Mouse (Mus musculus) neural tube, embryonic 14.5 days (tissue): ENCODE data around the gene Vps36. TPM values are rescaled to one million over a fixed set of nuclear protein-coding genes. Genes with fewer than 3 reads are reported as not detected.

ENCODE experiments used
- ATAC-seq: fragments of 200-750 bp; cut with Nextera tagmentation; 2 replicates; pipeline ENCODE4 v1.8.0; 2017; ENCODE audit warnings: low read depth, mild to moderate bottlenecking, moderate TSS enrichment, moderate library complexity
- H3K27ac ChIP-seq: fragments of 300-500 bp; sonication (generic); 2 replicates; pipeline ENCODE4 v1.5.1; 2014; ENCODE audit warnings: low read depth, mild to moderate bottlenecking, control low read depth, low read length, moderate library complexity, mixed read lengths
- H3K27me3 ChIP-seq: fragments of 300-500 bp; sonication (generic); 2 replicates; pipeline ENCODE4 v1.6.1; 2014; ENCODE audit warnings: low read length; ENCODE audit not compliant: control insufficient read depth, insufficient read depth
- H3K36me3 ChIP-seq: fragments of 300-500 bp; sonication (generic); 2 replicates; pipeline ENCODE4 v1.6.1; 2014; ENCODE audit warnings: low read length, mixed read lengths; ENCODE audit not compliant: control insufficient read depth, insufficient read depth
- H3K4me1 ChIP-seq: fragments of 300-500 bp; sonication (generic); 2 replicates; pipeline ENCODE4 v1.6.1; 2014; ENCODE audit warnings: low read length; ENCODE audit not compliant: control insufficient read depth, insufficient read depth
- H3K4me2 ChIP-seq: fragments of 300-500 bp; sonication (generic); 2 replicates; pipeline ENCODE4 v1.6.1; 2014; ENCODE audit warnings: mild to moderate bottlenecking, low read depth, low read length, control low read depth
- H3K4me3 ChIP-seq: fragments of 300-500 bp; sonication (generic); 2 replicates; pipeline ENCODE4 v1.5.1; 2014; ENCODE audit warnings: low read depth, low read length, control low read depth, mixed read lengths
- H3K9ac ChIP-seq: fragments of 300-500 bp; sonication (generic); replicated peaks from 2 replicates; pipeline ENCODE4 v1.6.1; 2014; ENCODE audit warnings: low read depth, mild to moderate bottlenecking, control low read depth, low read length, mixed read lengths
- H3K9me3 ChIP-seq: fragments of 300-500 bp; sonication (generic); 2 replicates; pipeline ENCODE4 v1.6.1; 2016; ENCODE audit warnings: low read length; ENCODE audit not compliant: control insufficient read depth
- WGBS: fragments of 180-500 bp; shearing (Covaris S2); extraction: QIAGEN DNeasy Blood & Tissue Kit; methylation state at CpG from one replicate; pipeline ENCODE4 v1.1.7; 2014; 5-methylcytosine and 5-hydroxymethylcytosine counted together
- polyA plus RNA-seq: library from polyadenylated mRNA; unstranded; fragments of >200 nt; fragmentation: Nextera tagmentation; extraction: Ambion mirVana; gene quantifications from 2 replicates; pipeline ENCODE4 v1.2.1, GENCODE M21; 2014

Gene Vps36
- polyA plus RNA-seq, 1 experiment from 2014 or later = 47.8 TPM

DNA sequence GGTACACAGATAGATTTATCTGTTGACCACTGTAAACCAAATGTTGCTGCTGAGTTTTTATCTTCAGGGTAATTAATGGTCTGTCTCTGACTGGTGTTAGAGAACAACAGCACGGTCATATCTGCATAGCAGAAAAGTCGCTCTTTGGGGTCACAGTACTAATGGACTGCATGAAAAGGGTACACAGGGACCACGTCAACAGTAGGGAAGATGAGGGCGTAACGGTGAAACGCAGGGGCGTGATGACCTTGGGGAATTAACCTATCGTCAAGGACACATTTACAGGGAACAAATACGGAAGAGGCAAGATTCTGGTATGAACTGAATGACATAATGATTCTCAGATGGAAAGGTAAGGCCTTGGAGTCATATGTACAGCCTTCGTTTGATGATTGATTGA, 28.2 kb upstream of the Vps36 start:
- Histone ChIP-seq H3K4me2 (no peak overlapping the region), H3K4me3 (no peak overlapping the region), H3K36me3 (no peaks in the 10 kb centered on the region), H3K27ac (no peak overlapping the region), H3K27me3 (no peaks in the 10 kb centered on the region), H3K9me3 (no peaks in the 10 kb centered on the region), H3K4me1 (0 out of 2 replicates have a peak, but pooled peaks cover 3% of the 10 kb centered on the region), H3K9ac (no peak overlapping the region)
- no peak for ATAC-seq
- WGBS = 90% methylated on average over 10 of the region's 10 CpGs

DNA sequence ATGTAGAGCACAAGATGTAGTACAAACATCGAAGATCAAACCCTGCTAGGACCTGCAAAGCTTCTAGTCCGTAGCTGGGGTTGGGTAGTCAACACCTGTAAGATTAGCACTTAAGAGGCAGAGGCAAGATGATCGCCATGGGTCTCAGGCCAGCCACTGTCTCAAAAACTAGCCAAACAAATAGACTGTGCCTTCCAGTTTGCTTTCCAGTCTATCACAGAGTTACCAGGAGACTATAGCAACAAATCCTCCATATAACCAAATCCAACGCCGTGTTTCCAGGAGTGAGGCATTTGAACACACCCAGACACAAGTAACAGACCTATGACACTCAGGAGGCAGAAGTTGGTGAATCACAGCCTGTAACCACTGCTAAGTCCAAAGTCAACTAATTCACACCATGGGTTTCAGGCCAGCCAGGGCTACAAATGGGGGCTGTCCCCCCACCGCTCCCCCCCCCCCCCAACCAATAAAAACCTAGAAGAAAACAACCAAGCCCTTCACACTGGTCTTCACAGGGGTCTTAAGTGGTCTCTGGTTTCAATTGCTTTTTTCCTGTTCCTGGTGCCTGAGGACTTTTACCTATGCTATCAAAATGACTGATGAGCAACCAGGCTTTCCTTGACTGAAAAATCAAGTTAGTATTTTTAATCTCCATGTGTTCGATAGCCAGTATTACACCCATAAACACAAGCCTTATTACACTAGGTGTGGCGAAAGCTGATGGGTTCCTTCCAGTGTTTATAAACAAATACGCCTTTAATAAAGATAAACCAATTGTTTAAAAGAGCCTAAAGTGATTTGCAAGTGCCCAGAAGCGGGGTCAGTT, 27.1 kb upstream of the Vps36 start:
- Histone ChIP-seq H3K9me3 (no peaks in the 10 kb centered on the region), H3K9ac (peak overlapping the region; percentile 66), H3K27me3 (no peaks in the 10 kb centered on the region), H3K4me1 (0 out of 2 replicates have a peak, but pooled peaks cover 3% of the 10 kb centered on the region), H3K27ac (peak overlapping the region; percentile 84), H3K36me3 (no peaks in the 10 kb centered on the region), H3K4me2 (peak overlapping the region; percentile 51), H3K4me3 (peak overlapping the region; percentile 58)
- WGBS = 53% methylated on average over 10 of the region's 10 CpGs
- peak; percentile 61 for ATAC-seq

DNA sequence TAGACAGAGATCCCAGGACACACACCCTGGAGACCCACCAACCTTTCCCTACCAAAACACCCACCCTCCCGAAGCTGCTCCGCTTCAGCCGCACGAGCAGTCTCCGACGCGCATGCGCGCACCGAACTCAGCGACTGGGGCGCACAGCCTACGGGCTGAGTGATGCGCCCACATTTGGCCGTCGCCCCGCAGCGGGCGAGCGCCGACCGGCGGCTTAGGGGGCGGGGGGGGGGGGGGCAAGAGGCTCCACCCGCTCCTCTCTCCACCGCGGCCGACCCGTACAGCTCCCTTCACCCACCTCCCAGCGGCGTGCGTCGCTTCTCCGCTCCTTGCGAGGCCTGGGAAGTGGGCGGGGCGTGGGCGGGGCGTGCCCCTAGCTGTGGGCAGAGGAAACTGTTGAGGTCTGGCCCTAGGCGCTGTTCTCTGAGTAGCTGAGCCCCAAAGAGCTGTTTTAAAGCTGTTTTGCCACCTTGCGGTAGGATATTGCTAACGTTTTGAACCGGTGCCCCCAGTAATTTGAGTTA, 26.5 kb upstream of the Vps36 start, which contains the start of gene Nek3:
TSS of gene Nek3 (minus strand) at position 356 of the 524 bp plus-strand sequence.
- Histone ChIP-seq H3K36me3 (no peaks in the 10 kb centered on the region), H3K27me3 (no peaks in the 10 kb centered on the region), H3K4me2 (peak within 1 kb of the TSS; percentile 51), H3K4me1 (0 out of 2 replicates have a peak, but pooled peaks cover 3% of the 10 kb centered on the region), H3K9me3 (no peaks in the 10 kb centered on the region), H3K4me3 (peak within 1 kb of the TSS; percentile 58), H3K27ac (peak within 1 kb of the TSS; percentile 84), H3K9ac (peak within 1 kb of the TSS; percentile 66)
- WGBS = under 1% methylated on average over 37 of the region's 43 CpGs
- ATAC-seq = peak; percentile 99

DNA sequence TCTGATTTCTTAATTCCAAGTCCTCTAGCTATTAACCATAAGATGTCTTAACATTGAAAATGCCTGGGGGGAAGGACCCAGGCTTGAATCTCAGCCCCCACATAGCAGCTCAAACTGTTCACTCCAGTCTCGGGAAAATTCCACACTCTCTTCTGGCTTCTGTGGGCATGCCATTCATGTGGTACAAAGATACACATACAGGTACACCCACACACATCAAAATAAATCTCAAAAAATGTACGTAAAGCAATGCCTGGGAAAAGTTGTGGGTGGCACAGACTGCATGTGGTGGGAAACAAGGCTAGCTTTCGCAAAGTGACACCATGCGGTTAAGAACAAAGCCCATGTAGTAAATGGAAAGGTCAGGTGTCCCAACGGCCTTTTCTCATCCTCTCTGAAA, 23.4 kb upstream of the Vps36 start:
- Histone ChIP-seq H3K4me1 (0 out of 2 replicates have a peak, but pooled peaks cover 3% of the 10 kb centered on the region), H3K27ac (no peak overlapping the region), H3K27me3 (no peaks in the 10 kb centered on the region), H3K4me2 (no peak overlapping the region), H3K36me3 (no peaks in the 10 kb centered on the region), H3K9ac (no peak overlapping the region), H3K4me3 (no peak overlapping the region), H3K9me3 (no peaks in the 10 kb centered on the region)
- no peak for ATAC-seq
- 89% methylated on average over 5 of the region's 5 CpGs for WGBS

DNA sequence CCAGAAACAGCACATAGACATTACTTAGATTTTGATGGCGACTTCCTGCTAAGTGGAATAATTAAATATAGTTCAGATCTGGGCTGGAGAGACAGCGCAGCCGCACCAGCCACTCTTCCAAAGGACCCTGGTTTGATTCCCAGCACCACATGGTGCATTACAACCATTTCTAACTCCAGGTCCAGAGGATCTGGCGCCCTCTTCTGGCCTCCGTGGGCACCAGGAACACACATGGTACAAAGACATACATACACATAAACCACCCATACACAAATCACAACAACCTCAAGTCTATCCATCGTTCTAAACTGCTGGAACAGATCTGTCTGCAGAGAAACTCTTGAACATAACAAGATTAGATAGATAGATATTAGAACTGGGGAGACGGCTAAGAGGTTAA, 16.6 kb upstream of the Vps36 start:
- Histone ChIP-seq H3K4me3 (no peak overlapping the region), H3K4me2 (no peak overlapping the region), H3K9me3 (no peaks in the 10 kb centered on the region), H3K9ac (no peak overlapping the region), H3K27me3 (no peaks in the 10 kb centered on the region), H3K27ac (no peak overlapping the region), H3K36me3 (no peaks in the 10 kb centered on the region), H3K4me1 (no peaks in the 10 kb centered on the region)
- ATAC-seq = no peak
- 99% methylated on average over 7 of the region's 7 CpGs for WGBS

DNA sequence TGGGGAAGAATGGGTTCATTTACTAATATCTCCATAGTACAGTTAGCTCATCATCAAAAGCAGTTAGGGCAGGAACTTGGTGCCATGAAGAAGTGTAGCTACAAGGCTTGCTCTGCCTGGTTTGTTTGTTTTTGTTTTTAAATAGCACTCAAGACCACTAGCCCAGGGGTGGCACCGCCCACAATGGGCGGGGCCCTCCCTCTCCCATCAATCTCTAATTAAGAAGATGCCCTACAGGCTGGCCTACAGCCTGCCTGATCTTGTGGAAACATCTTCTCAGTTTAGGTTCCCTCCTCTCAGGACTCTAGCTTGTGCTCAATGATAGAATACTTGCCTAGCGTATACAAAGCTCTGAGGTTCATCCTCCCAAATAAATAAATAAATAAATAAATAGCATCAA, 7.7 kb upstream of the Vps36 start:
- Histone ChIP-seq H3K9me3 (no peaks in the 10 kb centered on the region), H3K4me2 (peak overlapping the region; percentile 79), H3K4me3 (peak overlapping the region; percentile 74), H3K4me1 (peaks cover 5% of the 10 kb centered on the region; the same call in 1 of the 2 replicates), H3K27ac (no peak overlapping the region), H3K36me3 (no peaks in the 10 kb centered on the region), H3K27me3 (no peaks in the 10 kb centered on the region), H3K9ac (no peak overlapping the region; the same call in 1 of the 2 replicates)
- WGBS = under 1% methylated on average over 3 of the region's 3 CpGs
- ATAC-seq = peak; percentile 39; the same call in 1 of the 2 replicates

DNA sequence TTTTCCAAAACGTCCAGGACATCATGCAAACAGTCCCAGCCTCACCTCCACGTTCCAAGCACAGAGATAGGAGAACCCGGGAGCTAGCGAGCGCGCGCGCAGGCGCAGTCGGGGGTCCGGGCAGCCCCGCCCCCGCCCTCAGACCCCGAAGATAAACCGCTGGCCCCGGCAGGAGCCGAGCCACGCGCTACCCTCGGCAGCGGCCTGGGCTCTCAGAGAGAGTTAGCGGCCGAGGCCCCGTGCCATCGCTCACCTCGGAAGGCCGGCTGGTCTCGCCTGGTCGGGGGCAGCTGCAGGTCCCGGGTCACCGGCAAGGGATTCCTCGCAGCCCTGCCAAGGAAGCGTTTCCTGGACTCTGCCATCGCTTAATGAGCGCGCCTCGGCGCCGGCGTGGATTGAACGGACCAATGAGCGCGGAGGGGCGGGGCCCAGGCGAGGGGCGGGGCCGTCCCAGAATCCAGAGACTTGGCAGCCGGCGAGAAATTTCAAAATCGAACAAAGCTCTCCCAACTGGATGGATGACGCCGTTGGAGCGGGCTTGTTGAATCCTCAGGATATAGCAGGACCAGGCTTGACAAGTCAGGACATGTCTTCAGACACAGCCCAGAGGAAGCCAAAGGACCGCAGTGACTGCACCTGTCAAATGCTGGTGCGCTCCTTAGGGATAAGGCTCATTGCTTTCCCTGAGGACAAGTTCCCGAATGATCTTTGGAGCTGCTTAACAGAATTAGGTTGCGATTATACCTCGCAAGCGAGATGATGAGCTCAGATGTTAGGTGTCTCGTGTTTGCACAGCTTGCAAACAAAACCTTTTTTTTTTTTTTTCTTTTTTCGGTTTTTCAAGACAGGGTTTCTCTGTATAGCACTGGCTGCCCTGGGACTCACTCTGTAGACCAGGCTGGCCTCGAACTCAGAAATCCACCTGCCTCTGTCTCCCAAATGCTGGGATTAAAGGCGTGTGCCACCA, 6.9 kb upstream of the Vps36 start, which contains the start of gene Ckap2:
TSS of gene Ckap2 (minus strand) at position 389 of the 967 bp plus-strand sequence.
- ATAC-seq = peak; percentile 99
- 3% methylated on average over 63 of the region's 63 CpGs for WGBS

DNA sequence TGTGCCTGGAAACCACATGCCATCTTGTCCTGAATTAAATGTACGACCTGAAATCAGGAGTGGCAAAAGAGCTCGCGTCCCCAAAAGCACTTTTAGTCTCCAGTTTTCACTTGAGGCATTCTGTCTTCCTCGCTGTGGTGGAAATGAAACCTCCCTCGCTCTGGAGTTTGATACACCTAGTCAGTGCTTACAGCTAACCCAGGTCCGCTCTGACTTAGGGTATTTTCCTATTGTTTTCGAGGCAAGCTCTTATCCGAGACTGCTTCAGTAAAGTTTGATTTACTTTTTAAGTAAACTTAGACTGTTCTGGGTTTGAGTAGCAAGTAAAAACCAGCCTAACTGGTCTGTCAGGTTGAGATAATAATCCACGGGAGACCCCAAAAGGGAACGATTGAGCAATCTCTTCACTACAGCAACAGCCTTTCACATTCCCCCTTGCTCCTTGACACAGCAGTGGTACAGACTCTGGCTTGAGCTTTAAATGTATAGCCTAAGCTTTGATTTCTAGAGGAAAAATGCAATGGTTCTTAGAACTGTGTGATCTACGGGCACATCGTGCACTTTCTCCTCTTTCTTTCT, 912 bp downstream of the Vps36 start:
- Histone ChIP-seq H3K9me3 (no peaks in the 10 kb centered on the region), H3K4me3 (peak overlapping the region; percentile 78), H3K36me3 (no peaks in the 10 kb centered on the region), H3K27me3 (no peaks in the 10 kb centered on the region), H3K27ac (peak overlapping the region; percentile 96), H3K4me1 (peaks cover 12% of the 10 kb centered on the region), H3K9ac (peak overlapping the region; percentile 79), H3K4me2 (peak overlapping the region; percentile 74)
- 14% methylated on average over 12 of the region's 12 CpGs for WGBS
- ATAC-seq = no peak; the same call in 1 of the 2 replicates

More for the DNA sequence above, 6.9 kb upstream of the Vps36 start, which contains the start of gene Ckap2:
- Histone ChIP-seq H3K4me3 (peak within 1 kb of the TSS; percentile 74), H3K4me1 (peaks cover 5% of the 10 kb centered on the region; the same call in 1 of the 2 replicates), H3K9ac (peak within 1 kb of the TSS; percentile 57), H3K9me3 (no peaks in the 10 kb centered on the region), H3K36me3 (no peaks in the 10 kb centered on the region), H3K4me2 (peak within 1 kb of the TSS; percentile 79), H3K27me3 (no peaks in the 10 kb centered on the region), H3K27ac (peak within 1 kb of the TSS; percentile 73; the same call in 1 of the 2 replicates)
